Mouse (Mus musculus): ENCODE measurements at regions not wholly inside any gene's neighbourhood (a gene's known extent, or its start where the extent isn't known, plus 50 kb on each side); places are given as distances from the start of the nearest gene placed in this dataset.

GRCm38 (mm10) chr5:112098469-112099085, 153.7 kb downstream of the Cryba4 start:
- no peak for DNase-seq (ENCODE audit: low spot score)
- Histone ChIP-seq H3K4me1 (ENCODE audit: control insufficient read depth, insufficient read depth, low read length) (peaks cover 9% of the 10 kb centered on the region; the same call in 1 of the 2 replicates), H3K27me3 (replicated peaks; ENCODE audit: control insufficient read depth, insufficient read depth, low read length) (no peaks in the 10 kb centered on the region; the same call in 1 of the 2 replicates), H3K9ac (ENCODE audit: low read depth, low read length) (no peak overlapping the region), H3K4me3 (ENCODE audit: low read depth, low read length) (no peak overlapping the region), H3K27ac (replicated peaks; ENCODE audit: low read depth, low read length) (no peak overlapping the region), H3K9me3 (ENCODE audit: control insufficient read depth, low read length) (no peaks in the 10 kb centered on the region), H3K4me2 (ENCODE audit: low read depth, low read length) (no peak overlapping the region), H3K36me3 (ENCODE audit: control insufficient read depth, insufficient read depth, low read length) (no peaks in the 10 kb centered on the region)
- WGBS = 58% methylated on average over 22 of the region's 22 CpGs
- ATAC-seq (ENCODE audit: low read depth) = no peak

GRCm38 (mm10) chr5:112101739-112102590, 150.4 kb downstream of the Cryba4 start:
- H3K36me3 ChIP-seq (ENCODE audit: control insufficient read depth, insufficient read depth, low read length) = no peaks in the 10 kb centered on the region
- no peak for ATAC-seq (ENCODE audit: low read depth)
- 67% methylated on average over 17 of the region's 17 CpGs for WGBS

GRCm38 (mm10) chr5:112110306-112110969, 141.9 kb downstream of the Cryba4 start:
- ATAC-seq (ENCODE audit: low read depth) = no peak

More at GRCm38 (mm10) chr5:112101739-112102590, 150.4 kb downstream of the Cryba4 start:
- Histone ChIP-seq H3K9ac (ENCODE audit: low read depth, low read length) (no peak overlapping the region), H3K27me3 (replicated peaks; ENCODE audit: control insufficient read depth, insufficient read depth, low read length) (no peaks in the 10 kb centered on the region), H3K27ac (replicated peaks; ENCODE audit: low read depth, low read length) (no peak overlapping the region), H3K4me2 (ENCODE audit: low read depth, low read length) (no peak overlapping the region), H3K4me1 (ENCODE audit: control insufficient read depth, insufficient read depth, low read length) (no peaks in the 10 kb centered on the region), H3K9me3 (ENCODE audit: control insufficient read depth, low read length) (no peaks in the 10 kb centered on the region), H3K4me3 (ENCODE audit: low read depth, low read length) (no peak overlapping the region)
- no peak for DNase-seq (ENCODE audit: low spot score)

GRCm38 (mm10) chr5:112120766-112121165, 131.6 kb downstream of the Cryba4 start:
- H3K27ac ChIP-seq (replicated peaks; ENCODE audit: low read depth, low read length) = no peak overlapping the region
- H3K27me3 ChIP-seq (replicated peaks; ENCODE audit: control insufficient read depth, insufficient read depth, low read length) = no peaks in the 10 kb centered on the region
- H3K4me1 ChIP-seq (ENCODE audit: control insufficient read depth, insufficient read depth, low read length) = no peaks in the 10 kb centered on the region
- H3K4me3 ChIP-seq (ENCODE audit: low read depth, low read length) = no peak overlapping the region
- no peak for ATAC-seq (ENCODE audit: low read depth)
- no peaks in the 10 kb centered on the region for H3K9me3 ChIP-seq (ENCODE audit: control insufficient read depth, low read length)
- H3K9ac ChIP-seq (ENCODE audit: low read depth, low read length) = no peak overlapping the region
- no peak for DNase-seq (ENCODE audit: low spot score)
- H3K4me2 ChIP-seq (ENCODE audit: low read depth, low read length) = no peak overlapping the region
- no peaks in the 10 kb centered on the region for H3K36me3 ChIP-seq (ENCODE audit: control insufficient read depth, insufficient read depth, low read length)
- WGBS = 60% methylated on average over 6 of the region's 6 CpGs

More at GRCm38 (mm10) chr5:112110306-112110969, 141.9 kb downstream of the Cryba4 start:
- no peaks in the 10 kb centered on the region for H3K27me3 ChIP-seq (replicated peaks; ENCODE audit: control insufficient read depth, insufficient read depth, low read length)
- H3K27ac ChIP-seq (replicated peaks; ENCODE audit: low read depth, low read length) = no peak overlapping the region
- WGBS = 55% methylated on average over 22 of the region's 22 CpGs
- no peaks in the 10 kb centered on the region for H3K36me3 ChIP-seq (ENCODE audit: control insufficient read depth, insufficient read depth, low read length)
- no peaks in the 10 kb centered on the region for H3K9me3 ChIP-seq (ENCODE audit: control insufficient read depth, low read length)
- H3K9ac ChIP-seq (ENCODE audit: low read depth, low read length) = no peak overlapping the region
- no peaks in the 10 kb centered on the region for H3K4me1 ChIP-seq (ENCODE audit: control insufficient read depth, insufficient read depth, low read length)
- H3K4me2 ChIP-seq (ENCODE audit: low read depth, low read length) = no peak overlapping the region
- DNase-seq (ENCODE audit: low spot score) = peak; percentile 14
- no peak overlapping the region for H3K4me3 ChIP-seq (ENCODE audit: low read depth, low read length)

GRCm38 (mm10) chr5:112121554-112121953, 130.8 kb downstream of the Cryba4 start:
- H3K27me3 ChIP-seq (replicated peaks; ENCODE audit: control insufficient read depth, insufficient read depth, low read length) = no peaks in the 10 kb centered on the region
- no peak for ATAC-seq (ENCODE audit: low read depth)

DNA sequence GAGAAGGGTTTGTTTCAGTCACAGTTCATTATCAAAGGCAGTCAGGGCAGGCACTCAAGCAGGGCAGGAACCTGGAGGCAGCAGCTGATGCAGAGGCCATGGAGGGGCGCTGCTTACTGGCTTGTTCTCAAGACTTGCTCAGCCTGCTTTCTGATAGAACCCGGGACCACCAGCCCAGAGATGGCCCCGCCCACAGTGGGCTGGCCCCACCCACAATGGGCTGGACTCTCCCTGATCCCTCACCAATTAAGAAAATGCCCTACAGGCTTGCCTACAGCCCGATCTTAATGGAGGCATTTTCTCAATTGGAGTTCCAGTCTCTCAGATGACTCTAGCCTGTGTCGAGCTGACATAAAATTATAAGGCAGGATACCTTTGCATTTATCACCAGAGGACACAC, 129.7 kb downstream of the Cryba4 start:
- ATAC-seq (ENCODE audit: low read depth) (no peak), DNase-seq (ENCODE audit: low spot score) (no peak)
- Histone ChIP-seq H3K4me3 (ENCODE audit: low read depth, low read length) (no peak overlapping the region), H3K9me3 (ENCODE audit: control insufficient read depth, low read length) (no peaks in the 10 kb centered on the region), H3K27me3 (replicated peaks; ENCODE audit: control insufficient read depth, insufficient read depth, low read length) (no peaks in the 10 kb centered on the region), H3K4me1 (ENCODE audit: control insufficient read depth, insufficient read depth, low read length) (no peaks in the 10 kb centered on the region), H3K9ac (ENCODE audit: low read depth, low read length) (no peak overlapping the region), H3K36me3 (ENCODE audit: control insufficient read depth, insufficient read depth, low read length) (no peaks in the 10 kb centered on the region), H3K27ac (replicated peaks; ENCODE audit: low read depth, low read length) (no peak overlapping the region), H3K4me2 (ENCODE audit: low read depth, low read length) (no peak overlapping the region)
- WGBS = 10% methylated on average over 5 of the region's 5 CpGs

More at GRCm38 (mm10) chr5:112121554-112121953, 130.8 kb downstream of the Cryba4 start:
- Histone ChIP-seq H3K4me3 (ENCODE audit: low read depth, low read length) (no peak overlapping the region), H3K9me3 (ENCODE audit: control insufficient read depth, low read length) (no peaks in the 10 kb centered on the region), H3K27ac (replicated peaks; ENCODE audit: low read depth, low read length) (no peak overlapping the region), H3K36me3 (ENCODE audit: control insufficient read depth, insufficient read depth, low read length) (no peaks in the 10 kb centered on the region), H3K4me2 (ENCODE audit: low read depth, low read length) (no peak overlapping the region), H3K9ac (ENCODE audit: low read depth, low read length) (no peak overlapping the region), H3K4me1 (ENCODE audit: control insufficient read depth, insufficient read depth, low read length) (no peaks in the 10 kb centered on the region)
- DNase-seq (ENCODE audit: low spot score) = no peak
- WGBS = 71% methylated on average over 9 of the region's 9 CpGs

GRCm38 (mm10) chr5:112127171-112127570, 125.1 kb downstream of the Cryba4 start:
- DNase-seq (ENCODE audit: low spot score) = peak; percentile 23
- H3K36me3 ChIP-seq (ENCODE audit: control insufficient read depth, insufficient read depth, low read length) = no peaks in the 10 kb centered on the region
- WGBS = 63% methylated on average over 4 of the region's 4 CpGs
- no peaks in the 10 kb centered on the region for H3K27me3 ChIP-seq (replicated peaks; ENCODE audit: control insufficient read depth, insufficient read depth, low read length)
- H3K9ac ChIP-seq (ENCODE audit: low read depth, low read length) = no peak overlapping the region
- no peaks in the 10 kb centered on the region for H3K4me1 ChIP-seq (ENCODE audit: control insufficient read depth, insufficient read depth, low read length)
- no peak for ATAC-seq (ENCODE audit: low read depth)
- no peak overlapping the region for H3K4me3 ChIP-seq (ENCODE audit: low read depth, low read length)
- H3K4me2 ChIP-seq (ENCODE audit: low read depth, low read length) = no peak overlapping the region
- H3K9me3 ChIP-seq (ENCODE audit: control insufficient read depth, low read length) = no peaks in the 10 kb centered on the region
- H3K27ac ChIP-seq (replicated peaks; ENCODE audit: low read depth, low read length) = no peak overlapping the region

DNA sequence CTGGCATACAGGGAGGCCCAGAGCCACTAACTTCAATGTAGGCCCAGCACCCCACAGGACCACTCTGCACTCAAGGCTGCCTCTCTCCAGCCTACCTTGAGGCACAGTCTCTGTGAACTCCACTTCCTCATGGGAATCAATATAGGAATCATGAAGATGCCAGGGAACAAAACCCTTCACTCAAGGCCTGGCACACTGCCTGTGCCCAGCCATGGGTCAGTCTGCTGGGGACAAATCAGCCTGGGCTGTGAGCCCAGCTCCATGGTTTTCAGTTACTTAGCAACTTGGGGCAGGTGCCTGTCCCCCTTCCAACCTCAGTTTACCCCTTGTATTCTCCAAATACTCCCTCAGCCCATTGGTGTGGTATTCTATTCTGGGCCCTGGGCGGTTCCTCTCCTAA, 119.6 kb downstream of the Cryba4 start:
- no peak for ATAC-seq (ENCODE audit: low read depth)
- no peak for DNase-seq (ENCODE audit: low spot score)
- 0 out of 2 replicates have a peak, but pooled peaks cover 5% of the 10 kb centered on the region for H3K4me1 ChIP-seq (ENCODE audit: control insufficient read depth, insufficient read depth, low read length)
- no peak overlapping the region for H3K4me3 ChIP-seq (ENCODE audit: low read depth, low read length)
- 80% methylated on average over 1 of the region's 1 CpGs for WGBS
- no peak overlapping the region for H3K4me2 ChIP-seq (ENCODE audit: low read depth, low read length)
- H3K36me3 ChIP-seq (ENCODE audit: control insufficient read depth, insufficient read depth, low read length) = no peaks in the 10 kb centered on the region
- H3K27me3 ChIP-seq (replicated peaks; ENCODE audit: control insufficient read depth, insufficient read depth, low read length) = no peaks in the 10 kb centered on the region
- no peak overlapping the region for H3K27ac ChIP-seq (replicated peaks; ENCODE audit: low read depth, low read length)
- H3K9ac ChIP-seq (ENCODE audit: low read depth, low read length) = no peak overlapping the region
- no peaks in the 10 kb centered on the region for H3K9me3 ChIP-seq (ENCODE audit: control insufficient read depth, low read length)
